Mouse (Mus musculus) forebrain, postnatal 0 days (tissue): ENCODE data around the gene Slc26a11. TPM values are rescaled to one million over a fixed set of nuclear protein-coding genes. Genes with fewer than 3 reads are reported as not detected.

Experiments
- ATAC-seq: fragments of 200-750 bp; cut with Nextera tagmentation; 2 replicates; pipeline ENCODE4 v1.8.0; 2017; ENCODE audit warnings: mild to moderate bottlenecking, moderate library complexity
- DNase-seq: peaks from one replicate; pipeline ENCODE4 v3.0.0-alpha.2; 2015
- H3K27ac ChIP-seq: fragments of 300-500 bp; sonication (generic); 2 replicates; pipeline ENCODE4 v1.5.1; 2014; ENCODE audit warnings: low read depth, mild to moderate bottlenecking, antibody characterized with exemption, low read length, moderate library complexity, mixed read lengths
- H3K27me3 ChIP-seq: fragments of 300-500 bp; sonication (generic); 2 replicates; pipeline ENCODE4 v1.6.1; 2014; ENCODE audit warnings: mild to moderate bottlenecking, low read length, mixed read lengths; ENCODE audit not compliant: insufficient read depth
- H3K36me3 ChIP-seq: fragments of 300-500 bp; sonication (generic); 2 replicates; pipeline ENCODE4 v1.6.1; 2014; ENCODE audit warnings: mild to moderate bottlenecking, moderate library complexity; ENCODE audit not compliant: insufficient read depth
- H3K4me1 ChIP-seq: fragments of 300-500 bp; sonication (generic); 2 replicates; pipeline ENCODE4 v1.6.1; 2014; ENCODE audit warnings: antibody characterized with exemption; ENCODE audit not compliant: insufficient read depth
- H3K4me2 ChIP-seq: fragments of 300-500 bp; sonication (generic); 2 replicates; pipeline ENCODE4 v1.6.1; 2014; ENCODE audit warnings: low read depth, mild to moderate bottlenecking, moderate library complexity
- H3K4me3 ChIP-seq: fragments of 300-500 bp; sonication (generic); 2 replicates; pipeline ENCODE4 v1.5.1; 2014; ENCODE audit warnings: low read depth, low read length, mixed read lengths
- H3K9ac ChIP-seq: fragments of 300-500 bp; sonication (generic); 2 replicates; pipeline ENCODE4 v1.6.1; 2014; ENCODE audit warnings: mild to moderate bottlenecking
- H3K9me3 ChIP-seq: fragments of 300-500 bp; sonication (generic); 2 replicates; pipeline ENCODE4 v1.6.1; 2016; ENCODE audit warnings: low read length
- CTCF ChIP-seq: sonication (generic); IDR thresholded peaks from 2 replicates; pipeline ENCODE4 v1.5.1; 2016; ENCODE audit warnings: antibody characterized with exemption, control low read depth, low read depth
- WGBS: fragments of 180-500 bp; shearing (Covaris S2); extraction: QIAGEN DNeasy Blood & Tissue Kit; methylation state at CpG from one replicate; pipeline ENCODE4 v1.1.7; 2014; 5-methylcytosine and 5-hydroxymethylcytosine counted together
- polyA plus RNA-seq: library from polyadenylated mRNA; unstranded; fragments of >200 nt; fragmentation: Nextera tagmentation; extraction: Ambion mirVana; gene quantifications from 2 replicates; pipeline ENCODE4 v1.2.1, GENCODE M21; 2015
- total RNA-seq: library from RNA; depleted of rRNA; stranded (reverse); fragments of >200 nt; gene quantifications from 2 replicates; pipeline ENCODE4 v1.2.3, GENCODE M21; 2014

Gene Slc26a11
- total and polyA plus RNA-seq, 2 experiments from 2014 or later = 3.6 to 4.8 TPM

DNA sequence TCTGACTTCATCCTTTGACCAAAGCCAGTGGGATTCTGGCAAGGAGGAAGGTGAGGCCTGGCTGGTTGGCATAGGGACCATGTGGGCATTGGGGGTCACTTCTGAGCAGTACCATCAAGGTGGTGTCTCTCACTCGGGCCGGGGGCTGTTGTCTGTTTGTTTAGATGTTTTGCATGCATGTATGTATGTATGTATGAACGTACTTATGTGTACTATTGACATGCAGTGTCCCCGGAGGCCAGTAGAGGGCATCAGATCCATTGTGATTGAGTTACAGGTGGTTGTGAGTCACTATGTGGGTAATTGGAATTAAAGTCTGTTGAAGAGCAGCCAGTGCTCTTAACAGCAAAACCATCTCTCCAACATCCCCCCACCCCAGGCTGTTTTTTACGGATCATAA is 15.7 kb upstream of the Slc26a11 start:
- Histone ChIP-seq H3K4me1 (no peaks in the 10 kb centered on the region), H3K36me3 (no peaks in the 10 kb centered on the region), H3K4me2 (no peak overlapping the region), H3K4me3 (no peak overlapping the region), H3K27me3 (no peaks in the 10 kb centered on the region), H3K9ac (no peak overlapping the region), H3K27ac (no peak overlapping the region), H3K9me3 (no peaks in the 10 kb centered on the region)
- 7% methylated on average over 5 of the region's 5 CpGs for WGBS
- peak; percentile 90 for TF ChIP-seq CTCF
- ATAC-seq (peak; percentile 55; the same call in 1 of the 2 replicates), DNase-seq (peak; percentile 89)

DNA sequence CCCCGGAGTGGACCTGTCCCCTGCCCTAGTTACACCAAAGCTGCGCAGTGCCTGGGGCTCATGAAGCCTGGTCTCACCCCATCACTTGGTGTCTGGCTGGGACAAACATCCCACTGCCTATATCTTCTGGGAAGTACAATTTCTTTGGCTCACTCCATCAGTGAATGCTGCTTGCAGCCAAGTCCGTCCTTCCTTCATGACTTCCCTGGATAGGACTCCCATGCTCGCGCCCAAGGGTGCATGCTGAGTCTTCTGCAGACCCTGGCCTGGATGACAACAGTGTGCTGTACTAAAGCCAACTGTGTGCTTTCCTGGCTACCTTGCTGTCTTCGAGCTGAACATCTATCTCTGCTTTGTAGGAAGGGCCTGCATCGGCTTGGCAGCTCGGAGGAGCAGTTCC is 11.2 kb upstream of the Slc26a11 start:
- Histone ChIP-seq H3K4me3 (no peak overlapping the region), H3K9ac (no peak overlapping the region), H3K27me3 (no peaks in the 10 kb centered on the region), H3K4me1 (no peaks in the 10 kb centered on the region), H3K36me3 (no peaks in the 10 kb centered on the region), H3K27ac (no peak overlapping the region), H3K9me3 (no peaks in the 10 kb centered on the region), H3K4me2 (no peak overlapping the region)
- DNase-seq (no peak), ATAC-seq (no peak)
- 88% methylated on average over 8 of the region's 8 CpGs for whole genome bisulfite sequencing
- no peak for TF ChIP-seq CTCF

DNA sequence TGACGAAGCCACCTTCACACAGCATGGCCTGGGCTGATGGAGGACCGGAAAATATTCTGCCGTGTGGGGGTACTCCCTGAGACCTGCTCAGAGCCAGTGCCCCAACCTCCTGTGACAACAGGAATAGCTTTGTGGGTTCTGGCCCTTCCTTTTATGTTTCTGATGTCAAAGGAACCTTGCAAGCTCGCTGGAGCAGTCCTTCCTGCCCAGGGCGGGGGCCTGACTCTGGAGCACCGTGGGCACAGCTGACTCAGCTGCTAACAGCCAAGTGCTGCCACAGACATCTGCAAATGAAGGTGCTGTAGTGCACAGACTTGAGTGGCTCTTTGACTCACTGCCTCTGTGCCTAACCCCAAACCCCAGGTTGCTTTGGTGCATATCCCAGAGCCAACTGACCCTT is 10.5 kb upstream of the Slc26a11 start:
- H3K9ac ChIP-seq = no peak overlapping the region
- H3K4me3 ChIP-seq = no peak overlapping the region
- no peak for TF ChIP-seq CTCF
- no peak overlapping the region for H3K27ac ChIP-seq
- no peak overlapping the region for H3K4me2 ChIP-seq
- no peaks in the 10 kb centered on the region for H3K9me3 ChIP-seq
- no peak for DNase-seq
- 77% methylated on average over 6 of the region's 6 CpGs for WGBS
- no peak for ATAC-seq
- H3K27me3 ChIP-seq = no peaks in the 10 kb centered on the region
- no peaks in the 10 kb centered on the region for H3K36me3 ChIP-seq
- H3K4me1 ChIP-seq = no peaks in the 10 kb centered on the region

DNA sequence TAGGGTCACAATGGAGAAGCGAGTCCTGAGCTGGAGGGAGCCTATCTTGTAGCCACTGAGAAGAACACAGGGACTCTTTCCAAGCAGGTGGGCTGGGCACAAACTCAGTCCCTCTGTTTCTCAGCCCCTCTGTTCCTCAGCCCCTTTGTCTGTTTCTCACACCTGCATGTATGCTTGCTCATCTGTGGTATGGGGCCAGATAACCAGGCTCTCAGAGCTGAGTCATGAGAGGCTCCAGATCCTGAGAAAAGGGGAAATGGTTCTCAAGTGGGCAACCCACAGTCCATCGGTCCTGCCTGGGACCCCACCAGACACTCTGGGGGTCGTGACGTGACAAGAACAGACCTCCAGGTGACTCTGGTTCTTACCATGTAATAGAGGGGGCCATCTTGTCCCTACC is 8.2 kb upstream of the Slc26a11 start:
- Histone ChIP-seq H3K27ac (no peak overlapping the region), H3K36me3 (no peaks in the 10 kb centered on the region), H3K4me2 (no peak overlapping the region), H3K4me3 (no peak overlapping the region), H3K9ac (no peak overlapping the region), H3K27me3 (no peaks in the 10 kb centered on the region), H3K4me1 (no peaks in the 10 kb centered on the region), H3K9me3 (no peaks in the 10 kb centered on the region)
- 91% methylated on average over 4 of the region's 4 CpGs for WGBS
- TF ChIP-seq CTCF = no peak
- no peak for ATAC-seq
- no peak for DNase-seq

DNA sequence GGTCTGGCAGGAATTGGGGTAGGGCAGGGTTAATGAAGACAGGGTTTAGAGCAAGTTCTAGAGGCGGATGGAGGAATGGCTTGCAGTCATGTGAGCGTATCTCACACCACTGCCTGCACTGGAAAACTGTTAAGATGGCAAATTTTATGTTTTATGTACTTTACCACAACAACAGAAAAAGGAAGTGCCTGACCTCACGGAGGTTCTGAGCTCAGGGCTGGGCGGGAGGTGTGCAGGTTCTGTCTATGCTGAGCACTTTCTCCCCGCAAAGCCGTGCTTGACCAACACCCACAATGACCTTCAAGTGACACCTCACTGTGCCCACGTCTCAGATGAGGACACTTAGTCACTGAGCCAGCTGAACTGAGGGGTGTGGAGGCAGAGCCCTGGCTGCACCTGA is 3.2 kb upstream of the Slc26a11 start:
- 75% methylated on average over 7 of the region's 7 CpGs for WGBS
- no peak overlapping the region for H3K4me2 ChIP-seq
- H3K9me3 ChIP-seq = no peaks in the 10 kb centered on the region
- no peak overlapping the region for H3K27ac ChIP-seq
- no peaks in the 10 kb centered on the region for H3K27me3 ChIP-seq
- DNase-seq (no peak), ATAC-seq (no peak)
- no peaks in the 10 kb centered on the region for H3K36me3 ChIP-seq
- H3K4me1 ChIP-seq = no peaks in the 10 kb centered on the region
- no peak for TF ChIP-seq CTCF
- H3K4me3 ChIP-seq = no peak overlapping the region
- H3K9ac ChIP-seq = no peak overlapping the region

DNA sequence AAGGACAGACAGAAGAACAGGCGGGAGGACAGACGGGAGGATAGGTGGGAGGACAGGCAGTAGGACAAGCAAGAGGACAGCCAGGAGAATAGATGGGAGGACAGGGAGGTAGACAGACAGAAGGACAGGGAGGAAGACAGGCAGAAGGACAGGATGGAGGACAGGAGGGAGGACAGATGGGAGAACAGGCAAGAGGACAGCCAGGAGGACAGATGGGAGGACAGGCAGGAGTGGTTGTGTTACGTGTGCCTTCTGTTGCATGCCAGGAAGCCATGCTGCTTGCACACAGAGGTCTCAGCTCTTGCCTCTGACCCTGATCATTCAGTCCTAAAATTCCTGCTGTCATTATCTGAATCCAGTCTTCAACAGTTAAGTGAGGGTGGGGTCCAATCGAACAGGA is 1.4 kb upstream of the Slc26a11 start:
- WGBS = 77% methylated on average over 4 of the region's 4 CpGs
- H3K4me2 ChIP-seq = no peak overlapping the region
- ATAC-seq (no peak), DNase-seq (no peak)
- no peaks in the 10 kb centered on the region for H3K4me1 ChIP-seq
- H3K4me3 ChIP-seq = no peak overlapping the region
- TF ChIP-seq CTCF = no peak
- no peak overlapping the region for H3K27ac ChIP-seq
- H3K36me3 ChIP-seq = no peaks in the 10 kb centered on the region
- no peaks in the 10 kb centered on the region for H3K27me3 ChIP-seq
- no peaks in the 10 kb centered on the region for H3K9me3 ChIP-seq
- no peak overlapping the region for H3K9ac ChIP-seq

DNA sequence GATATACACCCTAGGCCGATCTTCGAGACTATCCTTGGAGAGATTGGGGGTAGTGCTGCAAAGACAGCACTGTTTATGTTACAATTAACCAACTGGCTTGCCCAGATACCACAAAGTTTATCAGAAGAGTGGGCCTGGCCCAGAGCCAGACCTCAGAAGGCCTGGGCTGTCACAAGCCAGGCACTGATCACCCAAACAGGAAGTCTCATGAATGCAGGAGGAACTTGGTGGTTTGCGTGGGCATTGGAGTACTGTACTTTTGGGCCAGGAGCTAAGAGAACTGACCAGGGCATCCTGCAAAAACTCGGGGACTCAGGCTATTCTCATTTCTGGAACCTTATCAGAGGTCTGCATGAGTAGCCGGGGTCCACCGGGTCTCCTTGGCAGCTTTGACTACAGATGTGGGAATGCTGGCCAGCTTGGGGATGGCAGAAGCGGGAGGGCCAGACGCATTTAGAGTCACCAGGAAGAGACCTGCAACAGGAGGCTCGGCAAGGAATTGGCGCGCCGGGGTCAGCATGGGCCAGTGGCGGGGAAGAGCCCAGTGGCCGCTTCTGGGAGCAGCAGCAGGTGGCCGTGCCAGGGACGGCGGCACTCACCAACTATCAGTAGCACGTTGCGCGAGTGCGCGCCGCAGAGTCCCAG is 437 bp upstream of the Slc26a11 start:
- ATAC-seq (no peak), DNase-seq (peak; percentile 5)
- Histone ChIP-seq H3K36me3 (no peaks in the 10 kb centered on the region), H3K4me2 (peak overlapping the region; percentile 95), H3K4me3 (peak overlapping the region; percentile 58), H3K9me3 (no peaks in the 10 kb centered on the region), H3K27ac (no peak overlapping the region), H3K27me3 (no peaks in the 10 kb centered on the region), H3K9ac (peak overlapping the region; percentile 49), H3K4me1 (no peaks in the 10 kb centered on the region)
- TF ChIP-seq CTCF = no peak
- 7% methylated on average over 23 of the region's 23 CpGs for WGBS

DNA sequence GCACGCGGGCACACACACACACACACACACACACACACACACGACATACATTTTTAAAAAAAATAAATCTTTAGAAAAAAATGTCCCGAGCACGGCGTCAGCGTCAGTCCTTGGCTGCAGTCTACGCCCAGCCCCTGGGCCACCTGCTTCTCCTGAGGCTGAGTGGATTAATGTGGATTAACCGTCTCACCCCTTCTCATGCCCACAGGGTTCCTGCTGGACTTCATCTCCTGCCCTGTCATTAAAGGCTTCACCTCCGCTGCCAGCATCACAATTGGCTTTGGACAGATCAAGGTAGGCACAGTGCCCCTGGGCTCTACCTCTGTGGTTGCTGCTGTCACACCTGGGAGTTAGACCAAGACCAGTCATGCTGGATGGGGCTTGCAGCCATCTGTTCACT is 3.7 kb downstream of the Slc26a11 start:
- no peak overlapping the region for H3K27ac ChIP-seq
- no peak for TF ChIP-seq CTCF
- H3K4me2 ChIP-seq = no peak overlapping the region
- ATAC-seq (no peak), DNase-seq (no peak)
- no peaks in the 10 kb centered on the region for H3K27me3 ChIP-seq
- H3K4me3 ChIP-seq = no peak overlapping the region
- no peaks in the 10 kb centered on the region for H3K9me3 ChIP-seq
- H3K36me3 ChIP-seq = no peaks in the 10 kb centered on the region
- no peaks in the 10 kb centered on the region for H3K4me1 ChIP-seq
- H3K9ac ChIP-seq = no peak overlapping the region
- 88% methylated on average over 10 of the region's 10 CpGs for whole genome bisulfite sequencing
